Mouse (Mus musculus): Measurements from ENCODE around the gene Adcy5.

DNA sequence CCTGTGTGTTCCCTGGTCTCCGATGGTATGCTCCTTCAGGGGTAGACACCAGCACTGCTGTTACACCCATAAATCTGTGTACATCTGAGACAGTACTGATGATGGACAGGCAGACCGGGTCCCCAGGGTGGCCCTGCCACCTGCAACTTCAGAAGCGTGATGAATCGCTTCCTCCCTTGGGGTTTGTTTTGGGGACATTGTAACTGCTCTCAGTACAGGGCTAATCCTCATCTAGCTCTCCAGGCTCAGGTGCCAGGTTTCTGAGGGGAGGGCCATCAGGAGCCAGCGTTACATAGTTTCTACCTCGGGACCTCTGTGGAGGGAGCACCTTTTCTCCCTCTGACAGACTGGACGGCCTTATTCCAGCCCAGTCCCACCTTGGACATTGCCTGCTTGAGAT is 36.1 kb downstream of the Adcy5 start:
- no peak for TF ChIP-seq CTCF (IDR thresholded peaks at IDR 0.05; ENCODE audit: low read depth)
- TF ChIP-seq EP300 (IDR thresholded peaks at IDR 0.05; ENCODE audit: low read depth), result no peak

All from heart, postnatal 0 days (tissue).